Mouse (Mus musculus): ENCODE data around the gene Parp1. TPM values are rescaled to one million over a fixed set of nuclear protein-coding genes. Genes with fewer than 3 reads are reported as not detected.

The Parp1 gene
- polyA plus RNA-seq, 1 experiment from 2014 or later = 114 TPM

GRCm38 (mm10) chr1:180542712-180543371 lies 25.9 kb upstream of the Parp1 start:
- WGBS = 89% methylated on average over 3 of the region's 3 CpGs

GRCm38 (mm10) chr1:180545918-180546545 lies 22.7 kb upstream of the Parp1 start:
- WGBS = 84% methylated on average over 4 of the region's 4 CpGs

More at GRCm38 (mm10) chr1:180542712-180543371, 25.9 kb upstream of the Parp1 start:
- H3K4me1 ChIP-seq (replicated peaks) = peaks cover 20% of the 10 kb centered on the region
- ATAC-seq (ENCODE audit: low read depth) = no peak
- no peak overlapping the region for H3K9ac ChIP-seq
- H3K36me3 ChIP-seq = no peaks in the 10 kb centered on the region
- no peak overlapping the region for H3K4me2 ChIP-seq
- no peaks in the 10 kb centered on the region for H3K9me3 ChIP-seq
- no peaks in the 10 kb centered on the region for H3K27me3 ChIP-seq
- H3K27ac ChIP-seq (replicated peaks) = no peak overlapping the region
- H3K4me3 ChIP-seq = no peak overlapping the region

GRCm38 (mm10) chr1:180546798-180547750 lies 21.6 kb upstream of the Parp1 start:
- Histone ChIP-seq H3K4me2 (peak overlapping the region; percentile 49), H3K36me3 (no peaks in the 10 kb centered on the region), H3K9me3 (no peaks in the 10 kb centered on the region), H3K4me1 (replicated peaks) (peaks cover 30% of the 10 kb centered on the region), H3K27ac (replicated peaks) (peak overlapping the region; percentile 77), H3K9ac (peak overlapping the region; percentile 38; the same call in 1 of the 2 replicates), H3K27me3 (no peaks in the 10 kb centered on the region), H3K4me3 (peak overlapping the region; percentile 0; the same call in 1 of the 2 replicates)
- WGBS = 43% methylated on average over 13 of the region's 13 CpGs
- peak; percentile 36; the same call in 1 of the 2 replicates for ATAC-seq (ENCODE audit: low read depth)

More at GRCm38 (mm10) chr1:180545918-180546545, 22.7 kb upstream of the Parp1 start:
- Histone ChIP-seq H3K9ac (no peak overlapping the region), H3K4me3 (no peak overlapping the region), H3K27ac (replicated peaks) (0 out of 2 replicates have a peak overlapping the region, but pooled peaks have one; percentile 77), H3K27me3 (no peaks in the 10 kb centered on the region), H3K9me3 (no peaks in the 10 kb centered on the region), H3K36me3 (no peaks in the 10 kb centered on the region), H3K4me2 (no peak overlapping the region), H3K4me1 (replicated peaks) (peaks cover 38% of the 10 kb centered on the region)
- no peak for ATAC-seq (ENCODE audit: low read depth)

- no peaks in the 10 kb centered on the region for H3K9me3 ChIP-seq
- H3K4me1 ChIP-seq (replicated peaks) = peaks cover 30% of the 10 kb centered on the region
- peak overlapping the region; percentile 49 for H3K4me2 ChIP-seq
- H3K9ac ChIP-seq = peak overlapping the region; percentile 38; the same call in 1 of the 2 replicates
- H3K27me3 ChIP-seq = no peaks in the 10 kb centered on the region
- peak overlapping the region; percentile 77 for H3K27ac ChIP-seq (replicated peaks)
- H3K4me3 ChIP-seq = peak overlapping the region; percentile 0; the same call in 1 of the 2 replicates
- H3K36me3 ChIP-seq = no peaks in the 10 kb centered on the region
- WGBS = 2% methylated on average over 16 of the region's 16 CpGs
- ATAC-seq (ENCODE audit: low read depth) = peak; percentile 91
Observed at GRCm38 (mm10) chr1:180547751-180548669, 20.7 kb upstream of the Parp1 start.

- H3K4me3 ChIP-seq = no peak overlapping the region
- no peaks in the 10 kb centered on the region for H3K27me3 ChIP-seq
- ATAC-seq (ENCODE audit: low read depth) = no peak
- no peaks in the 10 kb centered on the region for H3K36me3 ChIP-seq
- 80% methylated on average over 7 of the region's 7 CpGs for WGBS
- peaks cover 30% of the 10 kb centered on the region for H3K4me1 ChIP-seq (replicated peaks)
- no peak overlapping the region for H3K4me2 ChIP-seq
- H3K9me3 ChIP-seq = no peaks in the 10 kb centered on the region
- no peak overlapping the region for H3K9ac ChIP-seq
- no peak overlapping the region for H3K27ac ChIP-seq (replicated peaks)
Observed at GRCm38 (mm10) chr1:180549539-180550308, 19.0 kb upstream of the Parp1 start.

- H3K4me3 ChIP-seq = no peak overlapping the region
- H3K4me1 ChIP-seq (replicated peaks) = peaks cover 30% of the 10 kb centered on the region
- H3K4me2 ChIP-seq = no peak overlapping the region
- H3K9ac ChIP-seq = no peak overlapping the region
- 23% methylated on average over 5 of the region's 5 CpGs for WGBS
- no peaks in the 10 kb centered on the region for H3K36me3 ChIP-seq
- no peaks in the 10 kb centered on the region for H3K9me3 ChIP-seq
- ATAC-seq (ENCODE audit: low read depth) = no peak
- H3K27ac ChIP-seq (replicated peaks) = no peak overlapping the region
- H3K27me3 ChIP-seq = no peaks in the 10 kb centered on the region
Observed at GRCm38 (mm10) chr1:180550770-180551169, 18.0 kb upstream of the Parp1 start.

- no peaks in the 10 kb centered on the region for H3K36me3 ChIP-seq
- no peaks in the 10 kb centered on the region for H3K9me3 ChIP-seq
- H3K4me1 ChIP-seq (replicated peaks) = no peaks in the 10 kb centered on the region
- H3K4me3 ChIP-seq = no peak overlapping the region
- 86% methylated on average over 5 of the region's 5 CpGs for WGBS
- H3K27ac ChIP-seq (replicated peaks) = no peak overlapping the region
- no peak overlapping the region for H3K4me2 ChIP-seq
- no peak overlapping the region for H3K9ac ChIP-seq
- H3K27me3 ChIP-seq = no peaks in the 10 kb centered on the region
- no peak for ATAC-seq (ENCODE audit: low read depth)
Observed at GRCm38 (mm10) chr1:180556899-180557298, 11.8 kb upstream of the Parp1 start.

- Histone ChIP-seq H3K27me3 (no peaks in the 10 kb centered on the region), H3K27ac (replicated peaks) (no peak overlapping the region), H3K9me3 (no peaks in the 10 kb centered on the region), H3K9ac (no peak overlapping the region), H3K4me3 (no peak overlapping the region), H3K4me2 (no peak overlapping the region), H3K4me1 (replicated peaks) (no peaks in the 10 kb centered on the region), H3K36me3 (no peaks in the 10 kb centered on the region)
- no peak for ATAC-seq (ENCODE audit: low read depth)
- WGBS = 61% methylated on average over 8 of the region's 8 CpGs
Observed at GRCm38 (mm10) chr1:180559454-180559853, 9.3 kb upstream of the Parp1 start.

- Histone ChIP-seq H3K9ac (no peak overlapping the region), H3K4me1 (replicated peaks) (no peaks in the 10 kb centered on the region), H3K4me2 (no peak overlapping the region), H3K9me3 (no peaks in the 10 kb centered on the region), H3K36me3 (no peaks in the 10 kb centered on the region), H3K4me3 (no peak overlapping the region), H3K27me3 (no peaks in the 10 kb centered on the region), H3K27ac (replicated peaks) (no peak overlapping the region)
- WGBS = 23% methylated on average over 3 of the region's 3 CpGs
- no peak for ATAC-seq (ENCODE audit: low read depth)
Observed at GRCm38 (mm10) chr1:180561187-180561586, 7.5 kb upstream of the Parp1 start.

- Histone ChIP-seq H3K4me2 (no peak overlapping the region), H3K36me3 (no peaks in the 10 kb centered on the region), H3K4me1 (replicated peaks) (peaks cover 6% of the 10 kb centered on the region), H3K9ac (no peak overlapping the region), H3K27ac (replicated peaks) (no peak overlapping the region), H3K27me3 (no peaks in the 10 kb centered on the region), H3K4me3 (no peak overlapping the region), H3K9me3 (no peaks in the 10 kb centered on the region)
- ATAC-seq (ENCODE audit: low read depth) = no peak
- 83% methylated on average over 5 of the region's 5 CpGs for WGBS
Observed at GRCm38 (mm10) chr1:180564885-180565284, 3.8 kb upstream of the Parp1 start.
